Mouse (Mus musculus) kidney, postnatal 4 days (tissue): ENCODE measurements around the gene Olfr1395.
A peak's percentile ranks its signal among the peaks of the same experiment; 100 is the strongest.

ENCODE experiments used
- DNase-seq, 2 experiments: peaks; one replicate each; pipeline ENCODE4 v3.0.0; 2021; ENCODE audit warnings: mixed read lengths in 2 of 2

Olfr1395 gene

GRCm38 (mm10) chr11:49141974-49142373 lies at the start of gene Olfr1395:
Gene Olfr1395, plus strand, starts transcription at chr11:49142274.
- DNase-seq, result no peak

- no peak for DNase-seq
Measured at GRCm38 (mm10) chr11:49092786-49093185, 49.3 kb upstream of the Olfr1395 start.

DNA sequence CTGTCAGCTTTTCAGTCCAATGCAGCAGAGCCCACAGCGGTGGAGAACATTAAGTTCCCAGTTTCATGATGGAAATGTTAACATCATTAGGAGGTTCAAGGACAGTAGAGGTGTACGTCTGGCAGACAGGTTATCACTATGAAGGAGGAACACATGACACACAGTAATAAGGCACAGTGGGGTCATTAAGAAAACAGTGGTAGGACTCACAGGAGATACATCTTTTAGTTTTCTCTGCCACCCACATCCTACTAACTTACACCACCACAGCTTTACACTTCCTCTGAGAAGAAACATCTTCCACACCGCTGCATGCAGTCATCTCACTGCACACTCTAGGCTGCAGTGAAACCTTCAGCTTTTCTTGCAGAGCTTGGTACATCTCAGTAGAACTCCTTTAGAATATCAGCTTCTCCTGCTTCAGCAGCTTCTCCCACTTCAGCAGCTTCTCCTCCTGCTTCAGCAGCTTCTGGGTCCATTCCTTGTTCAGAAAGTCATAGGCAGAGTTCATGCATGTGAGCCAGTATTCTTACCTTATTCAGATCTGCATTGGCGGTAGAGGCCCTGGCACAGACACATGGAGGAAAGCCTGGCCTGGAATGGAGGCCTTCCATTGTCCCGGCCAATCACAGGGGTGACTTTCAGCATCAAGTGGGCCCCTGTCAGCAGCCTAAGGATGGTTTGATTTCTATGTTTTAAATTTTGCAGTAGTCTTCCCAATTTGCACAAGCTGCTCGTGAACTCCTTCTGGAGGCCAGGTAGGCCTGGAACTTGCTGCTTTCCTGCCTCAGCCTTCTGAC lies 48.0 kb upstream of the Olfr1395 start:
- DNase-seq, result no peak

- no peak for DNase-seq
Measured at GRCm38 (mm10) chr11:49095367-49095766, 46.7 kb upstream of the Olfr1395 start.

- DNase-seq, result no peak
Measured at GRCm38 (mm10) chr11:49100409-49100808, 41.7 kb upstream of the Olfr1395 start.

DNA sequence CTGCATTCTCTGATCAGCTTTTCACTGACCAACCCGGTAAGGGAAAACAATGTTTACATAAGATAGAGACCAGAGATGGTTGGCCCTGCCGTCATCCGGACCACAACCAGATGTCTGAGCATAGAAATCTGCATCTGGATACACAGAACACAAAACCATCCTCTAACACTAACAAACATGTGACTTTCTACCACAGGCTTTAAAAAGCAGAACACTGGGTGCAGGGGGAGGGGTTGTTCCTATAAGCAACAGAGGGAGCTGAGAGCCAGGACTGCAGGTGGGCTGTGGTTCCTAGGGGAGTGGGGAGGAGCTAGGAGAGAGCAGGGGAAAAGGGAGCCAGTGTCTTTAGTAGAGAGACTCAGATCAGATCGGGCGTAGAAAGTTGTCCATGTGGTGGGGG lies 40.6 kb upstream of the Olfr1395 start:
- DNase-seq, result no peak

GRCm38 (mm10) chr11:49103047-49103693 lies 38.9 kb upstream of the Olfr1395 start:
- DNase-seq, result peak; percentile 95 to 96

GRCm38 (mm10) chr11:49105752-49106151 lies 36.3 kb upstream of the Olfr1395 start:
- no peak for DNase-seq

- peak in 1 of 2 experiments; percentile 35 for DNase-seq
Measured at GRCm38 (mm10) chr11:49107650-49108537, 34.2 kb upstream of the Olfr1395 start.

DNA sequence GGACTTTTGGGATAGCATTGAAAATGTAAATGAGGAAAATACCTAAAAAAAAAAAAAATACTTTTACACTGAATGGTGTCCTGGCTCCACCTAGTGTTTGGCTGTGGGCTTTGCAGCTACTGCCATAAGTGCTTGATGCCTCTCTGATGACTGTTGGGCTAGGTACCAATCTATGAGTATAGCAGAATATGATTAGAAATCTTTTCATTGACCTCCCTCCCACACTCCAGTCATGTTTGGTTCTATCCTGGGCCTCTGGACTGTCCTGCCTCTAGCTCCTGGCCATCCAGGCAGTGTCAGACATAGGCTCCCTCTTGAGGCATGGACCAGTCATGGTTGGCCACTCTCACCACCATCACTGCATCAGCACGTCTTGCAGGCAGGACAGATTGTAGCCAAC lies 33.2 kb upstream of the Olfr1395 start:
- peak; percentile 68 to 74 for DNase-seq

DNA sequence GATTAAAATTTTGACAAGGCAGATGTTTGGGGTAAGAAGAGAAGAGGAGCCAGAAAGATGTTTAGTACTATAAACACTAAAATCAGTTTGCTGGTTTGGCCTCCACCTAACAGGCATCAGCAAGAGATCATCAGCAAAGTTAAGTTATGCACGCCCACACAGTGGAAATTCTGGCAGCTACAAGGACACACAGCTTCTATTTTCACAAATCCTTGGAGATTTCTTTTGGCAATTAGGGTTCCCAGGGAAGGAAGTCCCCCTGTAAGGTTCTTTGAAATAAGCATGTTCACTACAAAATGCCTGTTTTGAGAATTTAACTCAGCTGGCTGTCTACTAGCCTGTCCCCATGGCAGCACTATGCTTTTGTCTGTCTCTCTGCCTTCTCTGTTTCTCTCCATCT lies 31.1 kb upstream of the Olfr1395 start:
- no peak for DNase-seq

GRCm38 (mm10) chr11:49112624-49113219 lies 29.4 kb upstream of the Olfr1395 start:
- peak; percentile 35 to 43 for DNase-seq

- no peak for DNase-seq
Measured at GRCm38 (mm10) chr11:49114158-49114557, 27.9 kb upstream of the Olfr1395 start.

- no peak for DNase-seq
Measured at GRCm38 (mm10) chr11:49114774-49115173, 27.3 kb upstream of the Olfr1395 start, which contains the start of gene Olfr1396. Gene Olfr1396, minus strand, starts transcription at chr11:49114874.

DNA sequence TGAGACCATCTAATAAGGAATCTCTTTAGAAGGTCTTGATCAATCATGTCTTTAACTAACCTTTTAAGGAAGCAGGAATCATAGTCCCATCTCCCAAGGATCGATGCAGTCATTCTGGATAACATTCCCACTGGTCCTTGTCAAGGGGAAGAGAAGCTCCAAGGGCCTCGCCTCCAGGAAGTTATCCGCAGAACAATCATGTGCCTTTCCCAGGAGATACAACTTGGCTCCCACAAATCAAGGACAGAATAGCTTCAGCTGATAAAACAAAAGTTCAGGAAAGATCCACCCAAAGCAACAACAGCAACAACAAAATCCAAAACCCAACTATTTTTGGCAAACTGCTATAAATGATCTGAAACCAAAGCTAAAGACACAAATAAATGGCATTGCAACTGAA lies 22.4 kb upstream of the Olfr1395 start:
- DNase-seq, result no peak

DNA sequence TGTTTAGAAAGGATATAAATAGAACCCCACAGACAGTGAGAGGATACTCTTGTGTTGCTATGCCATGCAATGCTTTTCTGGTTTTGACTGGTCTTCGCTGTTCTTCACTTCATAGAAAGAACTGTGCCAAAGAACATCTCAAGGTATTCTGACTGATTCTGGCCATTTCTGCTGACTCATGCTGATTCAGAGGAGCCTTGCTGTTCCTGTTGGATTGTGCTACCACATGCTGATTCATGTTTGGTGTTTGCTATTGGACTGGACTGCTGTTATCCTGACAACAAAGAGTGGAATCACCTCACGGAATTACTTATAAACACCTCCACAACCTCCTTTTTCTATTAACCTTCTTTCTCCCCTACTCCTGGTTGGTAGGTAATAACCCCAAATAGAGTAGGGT lies 17.9 kb upstream of the Olfr1395 start:
- no peak for DNase-seq

GRCm38 (mm10) chr11:49154077-49154476 lies 12.0 kb downstream of the Olfr1395 start, which contains the start of gene Olfr1394:
Gene Olfr1394, plus strand, starts transcription at chr11:49154377.
- no peak for DNase-seq

GRCm38 (mm10) chr11:49156821-49157814 lies 15.0 kb downstream of the Olfr1395 start:
- DNase-seq, result no peak

DNA sequence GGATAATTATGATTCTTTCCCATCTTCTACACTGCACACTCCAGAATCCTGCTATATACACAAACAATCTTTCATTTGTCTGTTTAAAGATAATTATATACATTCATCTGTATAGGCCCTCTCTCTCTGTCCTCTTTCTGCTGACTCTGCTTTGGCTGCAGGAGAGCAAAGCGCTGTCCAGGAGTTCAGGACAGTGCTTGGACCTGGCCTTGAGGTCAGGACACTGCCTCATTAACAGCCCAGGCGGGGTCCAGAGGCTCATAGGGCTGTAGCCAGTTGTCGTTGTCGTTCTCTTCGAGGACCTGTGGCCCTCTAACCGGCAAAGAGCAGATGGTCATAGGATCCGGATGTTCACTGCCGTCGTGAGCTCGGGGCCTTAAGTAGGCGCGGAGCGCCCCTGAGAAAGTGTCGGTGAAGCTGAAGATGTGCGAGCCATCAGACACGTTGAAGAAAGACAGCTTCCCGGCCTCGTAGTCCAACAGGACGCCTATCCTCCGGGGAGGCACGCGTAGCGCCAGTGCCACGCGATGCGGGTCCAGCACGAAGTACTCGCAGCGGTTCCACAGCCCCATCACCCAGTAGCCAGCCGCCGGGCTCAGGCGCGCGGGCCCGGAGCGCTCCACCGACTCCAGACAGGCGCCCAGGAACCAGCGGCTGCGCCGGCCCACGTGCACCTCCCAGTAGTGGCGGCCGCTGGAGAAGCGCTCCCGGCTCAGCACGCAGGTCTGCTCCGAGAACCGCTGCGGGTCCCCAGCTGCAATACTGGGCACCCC lies 27.0 kb downstream of the Olfr1395 start:
- peak; percentile 43 to 54 for DNase-seq

GRCm38 (mm10) chr11:49170576-49170975 lies 28.5 kb downstream of the Olfr1395 start:
- no peak for DNase-seq

DNA sequence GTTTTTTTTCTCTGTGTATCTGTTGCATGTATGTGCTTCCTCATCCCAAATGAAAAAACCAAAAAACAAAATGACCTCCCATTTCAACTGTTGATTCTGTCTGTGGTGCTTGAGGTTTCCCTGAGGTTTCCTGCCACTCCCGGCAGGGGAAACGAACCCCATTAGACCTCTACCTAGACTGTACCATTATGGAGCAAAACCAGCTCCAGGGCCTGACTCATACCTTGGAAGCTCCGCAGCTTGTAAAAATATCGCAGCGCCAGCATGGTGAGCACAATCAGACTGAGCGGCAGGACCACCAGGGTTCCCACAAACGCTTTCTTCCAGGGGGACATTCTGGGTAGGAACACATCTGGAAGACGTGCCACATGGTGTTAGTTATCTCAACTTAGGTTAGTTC lies 33.3 kb downstream of the Olfr1395 start:
- DNase-seq, result no peak
